Mouse (Mus musculus) cortical plate, adult 2 months (tissue): ENCODE measurements at regions not wholly inside any gene's neighbourhood (a gene's known extent, or its start where the extent isn't known, plus 50 kb on each side); places are given as distances from the start of the nearest gene placed in this dataset.

Source experiments
- CTCF ChIP-seq: fragments of 200-500 bp; IDR thresholded peaks from 2 replicates; pipeline ENCODE4 v1.5.1; 2011; ENCODE audit warnings: mild to moderate bottlenecking, control low read depth, low read length; ENCODE audit not compliant: insufficient read depth; ENCODE audit errors: extremely low read depth
- POLR2A ChIP-seq: fragments of 200-500 bp; IDR thresholded peaks from 2 replicates; pipeline ENCODE4 v1.6.1; 2011; ENCODE audit warnings: mild to moderate bottlenecking, low read length, control low read depth; ENCODE audit not compliant: insufficient read depth; ENCODE audit errors: extremely low read depth

DNA sequence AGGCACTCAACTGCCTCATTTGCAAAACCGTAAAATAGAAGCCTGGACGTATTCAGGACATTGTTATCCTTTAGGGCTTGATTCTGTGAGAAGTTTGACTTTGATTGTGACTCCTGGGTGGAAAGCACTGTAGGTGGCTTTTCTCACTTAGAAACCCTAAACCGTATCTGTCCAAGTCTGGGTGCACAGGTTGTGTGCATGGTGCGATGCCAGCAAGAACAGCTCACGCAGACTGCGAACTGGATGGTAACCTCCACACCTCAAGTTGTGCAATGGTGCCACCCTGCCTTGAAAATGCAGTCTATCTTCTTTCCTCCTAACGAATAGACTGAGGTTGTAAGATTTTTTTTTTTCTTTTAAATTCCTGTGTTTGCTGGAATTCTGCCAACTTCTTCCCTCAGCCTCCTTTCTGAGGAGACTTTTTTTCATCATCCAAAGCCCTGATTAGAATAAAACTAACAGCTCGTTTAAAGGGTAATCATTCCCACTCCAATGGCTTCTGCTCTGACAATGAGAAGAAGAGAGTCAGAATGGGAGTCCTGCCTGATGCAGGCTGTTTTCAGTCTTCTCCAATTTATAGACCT, 383.8 kb upstream of the Slc30a5 start:
- TF ChIP-seq CTCF (no peak), POLR2A (no peak)
